Mouse (Mus musculus) erythroblast, embryonic 14.5 days (primary cell): ENCODE measurements around the gene Calm3.

Experiments
- GATA1 ChIP-seq: IDR thresholded peaks from 2 replicates; pipeline ENCODE4 v1.6.1; 2012; ENCODE audit warnings: low read length, inconsistent platforms, mixed read lengths
- TAL1 ChIP-seq: IDR thresholded peaks from 3 replicates; pipeline ENCODE4 v1.6.1; 2012; ENCODE audit warnings: low read length, inconsistent platforms, mixed read lengths

GRCm38 (mm10) chr7:16895511-16895910 is 28.4 kb downstream of the Calm3 start:
- TF ChIP-seq TAL1 (no peak), GATA1 (no peak)
